Mouse (Mus musculus) spleen, postnatal 10 days (tissue): ENCODE results near the gene Slc38a10.
A peak's percentile ranks its signal among the peaks of the same experiment; 100 is the strongest.

Experiments
- DNase-seq, 2 experiments: peaks; one replicate each; pipeline ENCODE4 v3.0.0; 2021 to 2022; ENCODE audit warnings: low spot score in 2 of 2

Gene Slc38a10

GRCm38 (mm10) chr11:120179374-120179773 lies 28.2 kb upstream of the Slc38a10 start:
- no peak for DNase-seq

GRCm38 (mm10) chr11:120175948-120176347 lies 24.8 kb upstream of the Slc38a10 start:
- DNase-seq: no peak

GRCm38 (mm10) chr11:120173213-120173612 lies 22.1 kb upstream of the Slc38a10 start:
- DNase-seq: no peak

- no peak for DNase-seq
These were observed 20.0 kb upstream of the Slc38a10 start for GRCm38 (mm10) chr11:120171168-120171567.

GRCm38 (mm10) chr11:120169208-120169992 lies 18.3 kb upstream of the Slc38a10 start:
- DNase-seq: peak in 1 of 2 experiments; percentile 58

GRCm38 (mm10) chr11:120168516-120168915 lies 17.4 kb upstream of the Slc38a10 start:
- no peak for DNase-seq

GRCm38 (mm10) chr11:120167921-120168356 lies 16.8 kb upstream of the Slc38a10 start:
- no peak for DNase-seq

GRCm38 (mm10) chr11:120167059-120167458 lies 15.9 kb upstream of the Slc38a10 start:
- DNase-seq: no peak

- no peak for DNase-seq
These were observed 13.5 kb upstream of the Slc38a10 start for GRCm38 (mm10) chr11:120164471-120165261.

- no peak for DNase-seq
These were observed 12.9 kb upstream of the Slc38a10 start for GRCm38 (mm10) chr11:120164028-120164427.

GRCm38 (mm10) chr11:120163207-120163606 lies 12.1 kb upstream of the Slc38a10 start:
- no peak for DNase-seq

GRCm38 (mm10) chr11:120161245-120161644 lies 10.1 kb upstream of the Slc38a10 start:
- DNase-seq: no peak

- DNase-seq: no peak
These were observed 9.3 kb upstream of the Slc38a10 start for GRCm38 (mm10) chr11:120160478-120160877.

- no peak for DNase-seq
These were observed 8.5 kb upstream of the Slc38a10 start for GRCm38 (mm10) chr11:120159653-120160052.

- no peak for DNase-seq
These were observed 7.7 kb upstream of the Slc38a10 start for GRCm38 (mm10) chr11:120158828-120159227.

GRCm38 (mm10) chr11:120150440-120151112 lies 570 bp downstream of the Slc38a10 start:
- peak in 1 of 2 experiments; percentile 45 for DNase-seq

GRCm38 (mm10) chr11:120149510-120150200 lies 1.5 kb downstream of the Slc38a10 start:
- DNase-seq: no peak

- DNase-seq: no peak
These were observed 2.8 kb downstream of the Slc38a10 start for GRCm38 (mm10) chr11:120148201-120148855.

GRCm38 (mm10) chr11:120143708-120144497 lies 7.2 kb downstream of the Slc38a10 start:
- DNase-seq: no peak

- DNase-seq: peak in 1 of 2 experiments; percentile 38
These were observed 8.5 kb downstream of the Slc38a10 start for GRCm38 (mm10) chr11:120142601-120143051.
